Mouse (Mus musculus): ENCODE results near the gene Agpat2.
A peak's percentile ranks its signal among the peaks of the same experiment; 100 is the strongest.

The Agpat2 gene

DNA sequence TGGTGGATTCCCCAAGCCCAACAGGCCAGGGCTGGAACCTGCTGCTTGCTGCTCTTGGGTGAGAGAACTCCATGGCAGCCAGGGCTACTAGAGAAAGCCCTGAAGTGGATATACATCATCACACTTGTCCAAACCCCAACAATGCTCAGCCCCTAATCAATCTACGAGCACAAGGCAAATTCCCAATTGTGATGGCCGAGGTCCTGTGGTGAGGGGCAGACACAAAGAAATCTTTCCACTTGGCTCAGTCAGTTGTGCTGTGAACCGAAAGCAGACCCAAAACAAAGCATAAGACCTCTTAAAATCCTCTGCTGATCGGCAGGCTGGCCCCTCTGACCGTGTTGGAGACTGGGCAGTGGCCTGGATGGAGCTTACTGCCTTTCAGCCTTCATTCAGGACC, 29.4 kb downstream of the Agpat2 start:
- no peak for DNase-seq (ENCODE audit: low spot score in 2 of 2)

GRCm38 (mm10) chr2:26573807-26574206, 30.4 kb downstream of the Agpat2 start:
- no peak for DNase-seq (ENCODE audit: low spot score in 2 of 2)

GRCm38 (mm10) chr2:26573396-26573795, 30.8 kb downstream of the Agpat2 start:
- no peak for DNase-seq (ENCODE audit: low spot score in 2 of 2)

- DNase-seq (ENCODE audit: low spot score in 2 of 2) = no peak
Observed at GRCm38 (mm10) chr2:26571826-26572225, 32.4 kb downstream of the Agpat2 start.

DNA sequence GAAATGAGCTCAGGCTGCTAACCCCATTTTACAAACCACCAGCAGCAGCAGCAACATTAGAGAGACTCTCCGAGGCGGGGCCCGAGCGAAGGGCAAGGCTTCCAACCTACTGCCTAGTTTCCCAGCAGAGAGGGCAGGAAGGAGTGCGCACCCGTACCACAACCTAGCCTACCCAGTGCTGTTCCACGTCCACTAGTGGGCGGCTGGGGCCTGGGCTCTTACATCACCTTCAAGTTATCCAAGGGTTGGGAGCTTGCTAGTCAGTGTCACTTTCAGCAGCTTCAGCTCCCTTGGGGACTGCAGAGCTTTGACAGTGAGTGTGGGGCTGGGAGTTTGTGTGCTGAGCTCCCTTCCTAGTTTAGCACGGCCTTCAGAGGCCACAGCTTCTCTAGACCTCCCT, 32.8 kb downstream of the Agpat2 start:
- no peak for DNase-seq (ENCODE audit: low spot score in 2 of 2)

DNA sequence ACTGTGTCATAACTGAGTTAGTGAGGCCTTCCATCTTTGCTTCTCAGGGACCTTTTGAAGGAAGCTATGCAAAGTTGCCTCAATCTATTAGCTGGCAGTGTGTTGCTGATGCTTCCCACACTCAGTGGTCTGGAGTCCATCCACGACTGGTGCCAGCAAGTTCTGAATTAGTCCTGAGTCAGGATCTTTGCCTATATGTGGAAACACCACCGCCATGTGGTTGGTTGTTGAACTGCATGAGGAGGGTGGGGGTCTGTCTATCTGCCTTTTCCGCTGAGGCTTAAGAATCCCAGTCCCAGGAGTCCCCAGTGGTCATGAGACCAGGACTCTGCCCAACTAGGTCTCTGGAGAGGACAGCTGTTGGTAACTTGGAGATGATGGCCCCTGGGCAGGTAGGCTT, 34.2 kb downstream of the Agpat2 start:
- DNase-seq (ENCODE audit: low spot score in 2 of 2) = peak; percentile 51 to 71

DNA sequence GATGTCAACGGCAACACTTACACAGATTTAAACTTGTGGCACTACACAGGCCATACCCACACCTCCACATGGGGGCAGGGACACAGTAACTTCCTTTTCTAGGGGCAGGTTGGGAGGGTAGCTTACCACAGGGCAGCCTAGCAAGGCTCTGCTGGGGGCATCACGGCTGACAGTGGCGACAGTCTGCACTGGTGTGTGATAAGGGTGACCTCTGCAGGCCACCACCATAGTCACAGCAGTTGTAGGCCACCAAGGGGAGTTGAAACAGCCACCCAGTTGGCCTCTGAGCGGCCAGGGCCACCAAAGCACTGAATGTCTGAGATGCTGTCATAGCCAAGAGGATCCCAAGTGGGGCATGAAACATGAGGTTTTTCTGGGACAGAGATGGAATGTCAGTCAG, 38.0 kb downstream of the Agpat2 start:
- DNase-seq (ENCODE audit: low spot score in 2 of 2) = peak; percentile 70 to 71

GRCm38 (mm10) chr2:26561351-26562016, 42.7 kb downstream of the Agpat2 start:
- DNase-seq (ENCODE audit: low spot score in 2 of 2) = peak in 1 of 2 experiments; percentile 43

DNA sequence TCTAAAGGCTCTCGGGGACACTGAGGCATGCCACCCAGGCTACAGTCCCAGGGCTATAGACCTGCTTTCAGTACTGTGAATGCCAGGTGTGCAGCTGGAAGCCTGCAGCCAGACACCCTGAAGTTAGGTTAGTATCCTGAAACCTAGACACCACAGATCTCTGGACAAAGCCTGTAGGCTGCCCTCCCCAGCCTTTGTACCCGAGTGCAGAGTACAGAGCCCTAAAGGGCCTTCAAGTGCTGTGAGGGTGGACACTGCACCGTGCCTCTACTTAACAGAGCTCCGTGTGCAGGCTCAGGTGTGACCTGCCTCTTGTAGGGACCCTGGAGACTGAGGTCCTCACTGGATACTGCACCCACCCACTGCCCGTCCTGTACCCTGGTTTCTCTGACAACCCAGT, 43.7 kb downstream of the Agpat2 start:
- no peak for DNase-seq (ENCODE audit: low spot score in 2 of 2)

- no peak for DNase-seq (ENCODE audit: low spot score in 2 of 2)
Observed at GRCm38 (mm10) chr2:26556535-26556993, 47.7 kb downstream of the Agpat2 start.

DNA sequence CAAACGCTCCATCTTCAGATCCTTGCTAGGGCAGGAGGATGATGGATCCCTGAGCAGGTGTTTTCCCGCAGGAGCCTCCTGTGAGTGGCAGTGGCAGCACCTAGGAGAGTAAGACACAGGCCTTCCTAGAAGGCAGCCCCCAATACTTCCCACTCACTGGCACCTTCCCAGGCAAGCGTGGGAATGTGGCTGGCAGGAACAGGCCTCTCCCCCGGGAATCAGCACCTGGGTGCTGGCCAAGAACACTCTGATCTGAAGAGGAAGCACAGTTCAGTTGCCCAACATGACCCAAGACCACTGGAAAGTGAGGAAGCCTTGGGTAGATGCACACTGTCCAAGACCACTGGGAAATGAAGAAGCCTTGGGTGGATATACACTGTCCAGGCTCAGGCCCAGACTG, 49.1 kb downstream of the Agpat2 start:
- DNase-seq (ENCODE audit: low spot score in 2 of 2) = no peak

DNA sequence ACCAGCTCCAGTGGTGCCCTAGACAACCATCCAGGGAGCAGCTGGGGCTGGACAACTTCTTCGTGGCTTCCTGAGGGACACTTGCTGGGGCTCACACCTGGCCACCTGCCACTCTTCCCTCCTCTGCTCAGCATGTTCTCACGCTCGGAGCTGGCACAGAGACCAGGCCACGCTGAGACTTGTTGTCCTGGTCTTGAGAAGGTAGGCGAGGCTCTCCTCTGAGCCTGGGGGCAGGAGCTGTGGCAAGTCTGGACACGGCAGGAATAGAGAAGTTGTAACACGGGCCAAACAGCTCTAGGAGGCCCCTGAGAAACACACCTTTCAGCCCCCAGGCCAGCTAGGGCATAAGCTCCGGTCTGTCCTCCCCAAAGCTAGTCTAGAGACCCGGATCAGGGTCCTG, 50.3 kb downstream of the Agpat2 start:
- no peak for DNase-seq (ENCODE audit: low spot score in 2 of 2)

DNA sequence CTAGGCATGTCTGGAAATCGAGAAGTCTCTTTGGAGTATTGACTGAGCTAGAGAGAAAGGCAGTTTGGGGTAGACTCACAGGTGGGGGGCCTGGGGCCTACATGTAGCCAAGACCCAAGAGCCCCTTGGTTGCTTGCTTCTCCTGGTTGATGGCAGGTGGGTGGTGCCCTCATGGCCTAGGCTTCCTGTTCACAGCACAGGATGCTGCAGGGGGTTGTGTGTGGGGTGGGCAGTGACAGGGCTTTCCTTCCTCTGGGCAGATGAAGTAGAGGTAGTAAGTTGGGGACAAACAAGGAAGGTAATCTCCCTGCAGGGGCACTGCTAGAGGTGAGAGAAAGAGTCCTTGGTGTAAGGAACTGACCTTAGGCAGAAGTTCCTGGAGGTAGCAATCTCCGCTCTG, 52.2 kb downstream of the Agpat2 start:
- DNase-seq (ENCODE audit: low spot score in 2 of 2) = peak; percentile 73 to 79

DNA sequence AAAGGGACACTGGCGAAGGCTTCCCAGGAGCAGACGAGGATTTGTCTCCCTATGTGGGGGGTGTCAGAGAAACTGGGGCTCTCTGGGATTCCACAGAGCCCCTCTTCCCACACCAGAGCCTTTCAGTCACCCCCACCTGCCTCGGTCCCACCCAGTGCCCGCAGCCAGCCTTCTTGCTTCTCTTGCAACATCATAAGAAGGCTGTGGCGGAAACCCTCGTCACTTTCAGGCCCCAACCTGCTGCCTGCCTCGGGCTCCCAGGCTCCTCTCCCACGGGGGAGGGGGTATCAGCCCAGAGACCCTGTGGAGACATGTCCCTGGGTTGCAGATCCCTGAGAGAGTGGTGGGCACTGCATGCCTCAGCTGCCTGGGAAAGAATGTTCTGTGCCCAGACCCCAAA, 52.8 kb downstream of the Agpat2 start:
- DNase-seq (ENCODE audit: low spot score in 2 of 2) = peak; percentile 76 to 77

DNA sequence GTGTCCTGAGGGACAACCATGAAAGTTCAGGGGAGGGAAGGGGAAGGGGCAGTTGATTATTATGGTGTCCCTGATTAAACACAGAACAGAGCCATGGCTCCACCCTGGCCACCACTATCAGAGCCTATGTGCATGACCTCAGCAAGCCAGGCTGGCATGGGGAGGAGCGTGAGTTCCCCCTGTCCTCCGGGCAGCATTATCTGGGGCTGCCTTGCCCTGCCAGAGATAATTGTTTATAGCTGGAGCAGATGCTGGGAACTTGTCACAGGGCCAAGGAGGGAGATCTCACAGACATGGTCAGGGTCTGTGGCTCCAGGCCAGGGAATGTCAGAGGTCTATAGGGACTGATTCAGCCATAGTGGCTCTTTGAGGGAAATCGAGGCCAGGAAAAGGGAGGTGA, 53.4 kb downstream of the Agpat2 start:
- DNase-seq (ENCODE audit: low spot score in 2 of 2) = no peak

- DNase-seq (ENCODE audit: low spot score in 2 of 2) = peak; percentile 41 to 48
Observed at GRCm38 (mm10) chr2:26550205-26550604, 54.0 kb downstream of the Agpat2 start.

DNA sequence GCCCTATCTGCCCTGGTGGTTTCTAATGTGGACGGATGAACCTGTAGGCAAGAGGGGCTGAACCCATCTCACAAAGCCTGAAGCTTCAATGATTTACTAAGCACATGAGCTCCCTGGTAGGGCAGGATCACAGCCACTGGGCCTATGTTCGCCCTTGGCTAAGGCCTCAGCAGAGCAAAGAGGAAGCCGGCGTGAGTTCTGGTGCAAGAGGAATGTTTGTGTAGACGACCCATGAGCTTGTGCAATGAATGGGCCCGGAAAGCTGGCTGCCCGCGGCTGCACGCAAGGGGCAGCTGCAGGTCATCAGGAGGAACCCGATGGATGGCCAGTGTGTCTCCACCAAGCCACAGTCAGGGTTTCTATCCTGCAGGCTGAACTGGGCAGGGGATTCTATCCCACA, 54.4 kb downstream of the Agpat2 start:
- DNase-seq (ENCODE audit: low spot score in 2 of 2) = no peak

GRCm38 (mm10) chr2:26547481-26547880, 56.7 kb downstream of the Agpat2 start:
- DNase-seq (ENCODE audit: low spot score in 2 of 2) = no peak

DNA sequence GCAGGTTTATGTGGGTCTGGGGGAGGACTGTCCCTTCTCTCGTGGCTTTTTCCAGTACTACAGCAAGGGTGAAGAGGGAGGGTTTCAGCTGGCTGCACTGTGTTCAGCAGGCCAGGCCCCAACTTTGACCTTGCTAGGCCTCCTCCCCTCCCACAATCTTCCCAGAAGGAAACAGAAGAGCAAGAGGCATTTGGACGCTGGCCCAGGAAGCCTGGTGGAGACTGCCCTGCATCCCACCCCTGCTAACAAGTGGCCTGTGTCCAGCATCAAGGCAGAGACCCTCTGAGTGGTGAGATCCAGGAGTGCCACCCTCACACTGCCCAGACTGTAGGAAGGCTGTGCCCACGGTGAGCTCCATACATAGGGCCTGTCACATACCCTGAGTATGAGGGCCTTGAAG, 60.0 kb downstream of the Agpat2 start:
- DNase-seq (ENCODE audit: low spot score in 2 of 2) = no peak

DNA sequence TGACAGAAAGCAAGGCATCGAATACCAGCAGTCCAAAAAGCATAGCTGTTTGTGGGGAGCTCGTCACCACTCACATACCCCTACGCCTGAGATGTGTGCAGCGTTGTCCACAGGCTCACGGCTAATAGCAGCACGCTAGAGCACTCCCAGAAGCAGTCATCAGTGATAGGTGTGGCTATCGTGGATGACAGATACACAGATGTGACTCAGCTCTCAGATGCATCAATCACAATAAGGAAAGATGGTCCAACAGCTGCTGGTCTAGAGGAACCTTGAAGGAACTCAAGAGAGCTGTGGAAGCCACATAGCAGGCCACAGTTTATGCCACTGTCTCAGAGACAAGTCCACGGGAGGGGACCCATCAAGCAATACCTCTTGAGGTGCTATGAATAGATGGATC, 60.4 kb downstream of the Agpat2 start:
- no peak for DNase-seq (ENCODE audit: low spot score in 2 of 2)

DNA sequence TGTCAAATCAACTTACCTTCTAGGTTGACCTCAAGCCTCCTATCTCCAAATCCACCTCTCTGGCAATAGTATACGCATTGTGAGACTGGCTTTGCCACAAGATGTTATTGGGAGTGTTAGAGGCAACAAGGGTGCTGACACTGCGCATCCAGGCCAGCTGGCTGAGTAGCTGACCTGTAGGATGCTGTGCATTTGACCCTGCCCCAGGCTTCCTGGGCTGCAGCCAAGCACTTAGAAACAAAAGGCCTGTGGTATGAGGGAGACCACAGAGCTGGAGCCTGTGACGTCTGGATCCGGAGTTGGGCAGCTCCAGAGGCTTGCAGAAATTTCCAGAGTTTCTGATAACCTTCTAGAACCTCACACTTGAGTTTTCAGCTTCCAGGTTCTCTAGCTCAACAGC, 61.1 kb downstream of the Agpat2 start:
- DNase-seq (ENCODE audit: low spot score in 2 of 2) = no peak

Data from thymus, postnatal 10 days (tissue).